Mouse (Mus musculus): Measurements from ENCODE around the gene Prkcb.

- TF ChIP-seq CTCF (IDR thresholded peaks at IDR 0.05; ENCODE audit: extremely low read depth, insufficient read depth, low read length) (no peak), POLR2A (IDR thresholded peaks at IDR 0.05; ENCODE audit: extremely low read depth, insufficient read depth, low read length) (no peak)
Measured at GRCm38 (mm10) chr7:122429134-122429533, 140.6 kb downstream of the Prkcb start.

Data from cortical plate, adult 2 months (tissue).